Mouse (Mus musculus) MEL (cell line): Measurements from ENCODE around the gene Parp1. TPM values are rescaled to one million over a fixed set of nuclear protein-coding genes. Genes with fewer than 3 reads are reported as not detected.

Source experiments
- DNase-seq: peaks from one replicate; pipeline ENCODE4 v3.0.0; 2011; ENCODE audit warnings: low read depth, low spot score
- H3K27ac ChIP-seq: 2 replicates; pipeline ENCODE4 v1.5.1; 2012; ENCODE audit warnings: low read depth, mild to moderate bottlenecking, control low read depth, low read length, moderate library complexity; ENCODE audit not compliant: control insufficient read depth
- H3K27me3 ChIP-seq, 2 experiments: fragments of 150-350 bp in 1 of 2; sonication (generic) in 1 of 2; 2 replicates each; pipeline ENCODE4 v1.6.1; 2012; ENCODE audit warnings: low read length in 2 of 2, mild to moderate bottlenecking in 2 of 2, improper control_type of control experiment in 1 of 2, moderate library complexity in 1 of 2; ENCODE audit not compliant: insufficient read depth in 2 of 2, control insufficient read depth in 1 of 2
- H3K36me3 ChIP-seq, 2 experiments: 2 replicates each; pipeline ENCODE4 v1.6.1; 2012 to 2014; ENCODE audit warnings: low read length in 2 of 2, improper control_type of control experiment in 1 of 2, inconsistent platforms in 1 of 2, mild to moderate bottlenecking in 1 of 2; ENCODE audit not compliant: insufficient read depth in 2 of 2, control insufficient read depth in 1 of 2
- H3K4me1 ChIP-seq, 2 experiments: fragments of 150-350 bp in 1 of 2; sonication (generic) in 1 of 2; 2 replicates each; pipeline ENCODE4 v1.6.1; 2012; ENCODE audit warnings: low read length in 2 of 2, improper control_type of control experiment in 1 of 2, mild to moderate bottlenecking in 1 of 2; ENCODE audit not compliant: insufficient read depth in 2 of 2, control insufficient read depth in 1 of 2
- H3K4me3 ChIP-seq, 2 experiments: fragments of 150-350 bp in 1 of 2; sonication (generic) in 1 of 2; 2 replicates each; pipeline ENCODE4 v1.5.1; 2012; ENCODE audit warnings: low read depth in 2 of 2, low read length in 2 of 2, mild to moderate bottlenecking in 2 of 2, moderate library complexity in 2 of 2, control low read depth in 1 of 2, improper control_type of control experiment in 1 of 2; ENCODE audit not compliant: control insufficient read depth in 1 of 2, insufficient read depth in 1 of 2
- H3K79me2 ChIP-seq: 2 replicates; pipeline ENCODE4 v1.6.1; 2012; ENCODE audit warnings: mild to moderate bottlenecking, low read length, moderate library complexity; ENCODE audit not compliant: control insufficient read depth, poor library complexity, insufficient read depth
- H3K9ac ChIP-seq: 2 replicates; pipeline ENCODE4 v1.6.1; 2012; ENCODE audit warnings: low read depth, mild to moderate bottlenecking, control low read depth, low read length, moderate library complexity; ENCODE audit not compliant: control insufficient read depth, poor library complexity, severe bottlenecking
- H3K9me3 ChIP-seq: fragments of 150-350 bp; sonication (generic); replicated peaks from 2 replicates; pipeline ENCODE4 v1.6.1; 2012; ENCODE audit warnings: mild to moderate bottlenecking, low read length, improper control_type of control experiment, moderate library complexity; ENCODE audit not compliant: insufficient read depth
- CHD1 ChIP-seq: IDR thresholded peaks from 2 replicates; pipeline ENCODE4 v1.6.1; 2012; ENCODE audit warnings: low read depth, mild to moderate bottlenecking, inconsistent platforms, low read length, improper control_type of control experiment
- CHD2 ChIP-seq: IDR thresholded peaks from 2 replicates; pipeline ENCODE4 v1.6.1; 2011; ENCODE audit warnings: low read length, improper control_type of control experiment
- CTCF ChIP-seq, 3 experiments: IDR thresholded peaks in 2 of 3; conservative IDR thresholded peaks in 1 of 3; 2 replicates each; pipeline ENCODE4 v1.5.1; 2011 to 2012; ENCODE audit warnings: low read length in 3 of 3, low read depth in 2 of 3, mild to moderate bottlenecking in 2 of 3, improper control_type of control experiment in 1 of 3, inconsistent platforms in 1 of 3, mixed read lengths in 1 of 3, moderate library complexity in 1 of 3; ENCODE audit not compliant: control insufficient read depth in 1 of 3, insufficient read depth in 1 of 3, poor library complexity in 1 of 3, severe bottlenecking in 1 of 3
- E2F4 ChIP-seq: IDR thresholded peaks from 2 replicates; pipeline ENCODE4 v1.6.1; 2011; ENCODE audit warnings: low read depth, low read length, improper control_type of control experiment, borderline replicate concordance
- ETS1 ChIP-seq: IDR thresholded peaks from 2 replicates; pipeline ENCODE4 v1.6.1; 2012; ENCODE audit warnings: low read depth, mild to moderate bottlenecking, inconsistent platforms, low read length, improper control_type of control experiment, moderate library complexity
- GABPA ChIP-seq: IDR thresholded peaks from 2 replicates; pipeline ENCODE4 v1.6.1; 2012; ENCODE audit warnings: low read depth, mild to moderate bottlenecking, inconsistent platforms, low read length, improper control_type of control experiment, moderate library complexity
- HCFC1 ChIP-seq: IDR thresholded peaks from 2 replicates; pipeline ENCODE4 v1.6.1; 2012; ENCODE audit warnings: low read depth, mild to moderate bottlenecking, inconsistent platforms, low read length, improper control_type of control experiment, moderate library complexity
- KAT2A ChIP-seq: conservative IDR thresholded peaks from 2 replicates; pipeline ENCODE4 v1.6.1; 2012; ENCODE audit warnings: low read depth, low read length, improper control_type of control experiment, inconsistent platforms
- MAX ChIP-seq: IDR thresholded peaks from 2 replicates; pipeline ENCODE4 v1.6.1; 2011; ENCODE audit warnings: low read length, improper control_type of control experiment
- MAZ ChIP-seq: IDR thresholded peaks from 2 replicates; pipeline ENCODE4 v1.6.1; 2012; ENCODE audit warnings: low read depth, mild to moderate bottlenecking, inconsistent platforms, low read length, improper control_type of control experiment
- MXI1 ChIP-seq: IDR thresholded peaks from 2 replicates; pipeline ENCODE4 v1.6.1; 2011; ENCODE audit warnings: mild to moderate bottlenecking, low read depth, low read length, improper control_type of control experiment
- MYB ChIP-seq: IDR thresholded peaks from 2 replicates; pipeline ENCODE4 v1.6.1; 2011; ENCODE audit warnings: mild to moderate bottlenecking, low read depth, low read length, improper control_type of control experiment
- NELFE ChIP-seq: IDR thresholded peaks from 2 replicates; pipeline ENCODE4 v1.6.1; 2011; ENCODE audit warnings: low read depth, low read length, improper control_type of control experiment
- NRF1 ChIP-seq: IDR thresholded peaks from 2 replicates; pipeline ENCODE4 v1.6.1; 2014; ENCODE audit warnings: low read depth, mild to moderate bottlenecking, inconsistent platforms, low read length, improper control_type of control experiment, moderate library complexity; ENCODE audit not compliant: poor library complexity, insufficient read depth, severe bottlenecking
- POLR2A ChIP-seq, 2 experiments: IDR thresholded peaks; 2 replicates each; pipeline ENCODE4 v1.6.1; 2011 to 2012; ENCODE audit warnings: low read length in 2 of 2, mild to moderate bottlenecking in 2 of 2, control low read depth in 1 of 2, improper control_type of control experiment in 1 of 2, low read depth in 1 of 2, moderate library complexity in 1 of 2; ENCODE audit not compliant: control insufficient read depth in 1 of 2, insufficient read depth in 1 of 2, poor library complexity in 1 of 2
- POLR2AphosphoS2 ChIP-seq: IDR thresholded peaks from 2 replicates; pipeline ENCODE4 v1.6.1; 2011; ENCODE audit warnings: low read length, improper control_type of control experiment
- POLR2AphosphoS5 ChIP-seq: IDR thresholded peaks from 2 replicates; pipeline ENCODE4 v1.6.1; 2012; ENCODE audit warnings: low read depth, borderline replicate concordance, mild to moderate bottlenecking, inconsistent platforms, low read length, moderate library complexity, mixed read lengths
- RAD21 ChIP-seq: IDR thresholded peaks from 2 replicates; pipeline ENCODE4 v1.6.1; 2011; ENCODE audit warnings: mild to moderate bottlenecking, low read depth, low read length, improper control_type of control experiment
- RCOR1 ChIP-seq: IDR thresholded peaks from 2 replicates; pipeline ENCODE4 v1.6.1; 2012; ENCODE audit warnings: low read depth, mild to moderate bottlenecking, inconsistent platforms, low read length, improper control_type of control experiment
- SIN3A ChIP-seq: IDR thresholded peaks from 2 replicates; pipeline ENCODE4 v1.6.1; 2012; ENCODE audit warnings: low read length, improper control_type of control experiment, inconsistent platforms
- SMC3 ChIP-seq: IDR thresholded peaks from 2 replicates; pipeline ENCODE4 v1.6.1; 2011; ENCODE audit warnings: low read depth, low read length, improper control_type of control experiment
- TAL1 ChIP-seq: IDR thresholded peaks from 2 replicates; pipeline ENCODE4 v1.6.1; 2012; ENCODE audit warnings: mild to moderate bottlenecking, inconsistent platforms, low read length, moderate library complexity, mixed read lengths
- TBP ChIP-seq: IDR thresholded peaks from 2 replicates; pipeline ENCODE4 v1.8.0; 2011; ENCODE audit warnings: low read depth, low read length, improper control_type of control experiment
- TCF12 ChIP-seq: IDR thresholded peaks from 2 replicates; pipeline ENCODE4 v1.6.1; 2014; ENCODE audit warnings: low read depth, mild to moderate bottlenecking, inconsistent platforms, low read length, improper control_type of control experiment, moderate library complexity
- UBTF ChIP-seq: IDR thresholded peaks from 2 replicates; pipeline ENCODE4 v1.6.1; 2012; ENCODE audit warnings: low read depth, mild to moderate bottlenecking, inconsistent platforms, low read length, improper control_type of control experiment, moderate library complexity, borderline replicate concordance; ENCODE audit not compliant: insufficient read depth
- USF1 ChIP-seq: IDR thresholded peaks from 2 replicates; pipeline ENCODE4 v1.6.1; 2014; ENCODE audit warnings: low read depth, mild to moderate bottlenecking, inconsistent platforms, low read length, improper control_type of control experiment, moderate library complexity
- ZC3H11A ChIP-seq: IDR thresholded peaks from 2 replicates; pipeline ENCODE4 v1.6.1; 2012; ENCODE audit warnings: low read depth, mild to moderate bottlenecking, inconsistent platforms, low read length, improper control_type of control experiment
- ZMIZ1 ChIP-seq: IDR thresholded peaks from 2 replicates; pipeline ENCODE4 v1.6.1; 2012; ENCODE audit warnings: low read depth, mild to moderate bottlenecking, inconsistent platforms, low read length, improper control_type of control experiment, moderate library complexity
- ZNF384 ChIP-seq: IDR thresholded peaks from 2 replicates; pipeline ENCODE4 v1.6.1; 2012; ENCODE audit warnings: low read depth, mild to moderate bottlenecking, inconsistent platforms, low read length, improper control_type of control experiment
- polyA plus RNA-seq, 2 experiments: library from polyadenylated mRNA; stranded (reverse) in 1 of 2; unstranded in 1 of 2; fragments of >175 nt in 1 of 2; fragments of >200 nt in 1 of 2; gene quantifications; 2 replicates each; pipeline versions ENCODE4 v1.2.1 to v1.2.4; 2012; ENCODE audit warnings: low replicate concordance in 2 of 2, low read depth in 1 of 2; ENCODE audit not compliant: insufficient read length in 2 of 2, insufficient read depth in 1 of 2, missing spikeins in 1 of 2
- total RNA-seq: library from RNA; depleted of rRNA; stranded (reverse); fragments of 300-350 nt; gene quantifications from 2 replicates; pipeline ENCODE4 v1.2.3, GENCODE M21; 2012

Gene Parp1
- total and polyA plus RNA-seq, 3 experiments: 136 to 188 (median 140) TPM

DNA sequence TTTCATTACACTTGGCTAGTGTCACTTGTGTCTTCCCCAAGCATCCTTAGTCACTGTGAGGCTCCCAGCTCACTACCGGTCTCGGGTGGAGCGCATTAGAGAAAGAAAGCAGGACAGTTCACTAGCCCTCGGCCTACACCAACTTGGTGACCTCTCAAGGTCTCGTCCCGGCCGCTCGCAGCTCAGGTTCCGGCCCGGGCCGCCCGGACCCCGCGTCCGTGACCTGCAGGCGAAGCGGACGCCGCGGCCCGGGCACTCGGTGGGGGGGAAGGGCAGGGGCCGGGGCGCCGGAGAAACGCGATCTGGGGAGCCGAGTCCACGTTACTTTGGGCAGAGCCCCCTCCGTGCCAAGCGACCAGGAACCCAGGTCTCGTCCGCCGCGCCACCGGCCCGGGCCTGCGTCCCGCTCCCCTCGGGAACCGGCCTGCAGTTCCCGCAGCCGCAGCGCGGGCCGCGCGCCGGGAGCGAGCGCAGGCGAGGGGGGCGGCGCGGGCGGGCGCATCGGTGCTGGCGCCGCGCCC is 71.9 kb downstream of the Parp1 start:
- Histone ChIP-seq H3K27me3 (no peaks in the 10 kb centered on the region), H3K27ac (peak overlapping the region; percentile 80), H3K9ac (peak overlapping the region; percentile 100), H3K9me3 (no peaks in the 10 kb centered on the region), H3K4me3 (peak overlapping the region; percentile 90 to 97), H3K36me3 (peaks cover 0 to 21% of the 10 kb centered on the region in 2 experiments; a peak in 2 of 4 replicates), H3K4me1 (peaks cover 0 to 18% of the 10 kb centered on the region in 2 experiments; a peak in 2 of 4 replicates), H3K79me2 (peaks cover 45% of the 10 kb centered on the region)
- DNase-seq: peak; percentile 69
- TF ChIP-seq POLR2AphosphoS5: no peak
- TF ChIP-seq TCF12: no peak
- 0 out of 2 replicates have a peak, but pooled peaks have one; percentile 3 for TF ChIP-seq ETS1
- TF ChIP-seq KAT2A: no peak
- TF ChIP-seq POLR2A (IDR thresholded peaks at IDR 0.05; ENCODE audit: control insufficient read depth in 1 of 2, insufficient read depth in 1 of 2, low read depth in 1 of 2, low read length in 2 of 2, poor library complexity in 1 of 2): no peak
- TF ChIP-seq POLR2AphosphoS2: peak; percentile 22; the same call in 1 of the 2 replicates
- no peak for TF ChIP-seq CHD1
- TF ChIP-seq RCOR1: no peak
- no peak for TF ChIP-seq USF1
- peak; percentile 33; the same call in 1 of the 2 replicates for TF ChIP-seq MAX
- 0 out of 2 replicates have a peak, but pooled peaks have one; percentile 12 for TF ChIP-seq MXI1
- TF ChIP-seq ZMIZ1: no peak
- peak; percentile 46 for TF ChIP-seq SIN3A
- TF ChIP-seq SMC3: no peak
- TF ChIP-seq ZC3H11A: no peak

DNA sequence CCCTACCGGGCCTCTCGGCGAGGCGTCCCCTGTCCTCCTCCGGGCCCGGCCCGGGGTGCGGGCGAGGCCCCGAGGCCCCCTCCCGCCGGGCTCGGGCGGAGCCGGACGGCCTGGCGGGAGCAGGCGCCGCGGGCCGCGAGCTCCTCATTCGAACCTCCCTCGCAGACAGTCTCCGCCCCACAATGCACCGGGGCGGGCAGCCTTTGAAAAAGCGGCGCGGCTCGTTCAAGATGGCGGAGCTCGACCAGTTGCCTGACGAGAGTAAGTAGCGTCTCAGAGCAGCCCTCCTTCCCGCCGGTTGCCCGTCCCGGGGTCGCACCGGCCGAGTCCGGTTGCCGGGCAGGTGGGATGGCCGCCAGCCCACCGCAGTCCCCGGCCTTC is 72.4 kb downstream of the Parp1 start, which contains the start of gene Lin9:
TSS of gene Lin9 (plus strand) at position 14 of the 381 bp plus-strand sequence.
- no peaks in the 10 kb centered on the region for H3K27me3 ChIP-seq
- TF ChIP-seq RCOR1 (no peak), MYB (no peak), POLR2AphosphoS2 (peak; percentile 70; the same call in 1 of the 2 replicates), E2F4 (no peak; the same call in 1 of the 2 replicates), ZNF384 (no peak), MAZ (no peak; the same call in 1 of the 2 replicates), CHD2 (no peak), MXI1 (peak; percentile 43; the same call in 1 of the 2 replicates), POLR2A (IDR thresholded peaks at IDR 0.05; ENCODE audit: control insufficient read depth in 1 of 2, insufficient read depth in 1 of 2, low read depth in 1 of 2, low read length in 2 of 2, poor library complexity in 1 of 2) (peak; percentile 92 to 97), GABPA (no peak), USF1 (no peak), KAT2A (no peak), NRF1 (peak; percentile 51; the same call in 1 of the 2 replicates), ETS1 (0 out of 2 replicates have a peak, but pooled peaks have one; percentile 17), HCFC1 (peak; percentile 77), CTCF (IDR thresholded peaks at IDR 0.05 in 2 of 3, conservative IDR thresholded peaks at IDR 0.05 in 1 of 3; ENCODE audit: control insufficient read depth in 1 of 3, insufficient read depth in 1 of 3, low read depth in 2 of 3, low read length in 3 of 3, poor library complexity in 1 of 3, severe bottlenecking in 1 of 3) (no peak), MAX (0 out of 2 replicates have a peak, but pooled peaks have one; percentile 44), TCF12 (peak; percentile 78), CHD1 (no peak), UBTF (0 out of 2 replicates have a peak, but pooled peaks have one; percentile 19), TBP (peak; percentile 92), NELFE (peak; percentile 89), RAD21 (no peak), SMC3 (no peak), TAL1 (no peak)

More for the DNA sequence above, 72.4 kb downstream of the Parp1 start, which contains the start of gene Lin9:
- Histone ChIP-seq H3K4me1 (peaks cover 0 to 18% of the 10 kb centered on the region in 2 experiments; a peak in 2 of 4 replicates), H3K79me2 (peaks cover 45% of the 10 kb centered on the region), H3K36me3 (peaks cover 0 to 21% of the 10 kb centered on the region in 2 experiments; a peak in 2 of 4 replicates), H3K9me3 (no peaks in the 10 kb centered on the region), H3K9ac (peak within 1 kb of the TSS; percentile 100), H3K27ac (peak within 1 kb of the TSS; percentile 80), H3K4me3 (peak within 1 kb of the TSS; percentile 90 to 97)
- DNase-seq: peak; percentile 92
